Mouse (Mus musculus) heart, embryonic 15.5 days (tissue): ENCODE data around the gene Bcl7a. TPM values are rescaled to one million over a fixed set of nuclear protein-coding genes. Genes with fewer than 3 reads are reported as not detected.
A peak's percentile ranks its signal among the peaks of the same experiment; 100 is the strongest.

Source experiments
- ATAC-seq: fragments of 200-750 bp; cut with Nextera tagmentation; replicated peaks from 2 replicates; pipeline ENCODE4 v1.8.0; 2017; ENCODE audit warnings: low read depth, moderate TSS enrichment; ENCODE audit not compliant: insufficient number of reproducible peaks, insufficient read depth, low FRiP score
- H3K27ac ChIP-seq: fragments of 300-500 bp; sonication (generic); 2 replicates; pipeline ENCODE4 v1.5.1; 2015; ENCODE audit warnings: mild to moderate bottlenecking, inconsistent platforms
- H3K27me3 ChIP-seq: fragments of 300-500 bp; sonication (generic); 2 replicates; pipeline ENCODE4 v1.6.1; 2015; ENCODE audit warnings: inconsistent platforms
- H3K36me3 ChIP-seq: fragments of 300-500 bp; sonication (generic); 2 replicates; pipeline ENCODE4 v1.6.1; 2015; ENCODE audit warnings: mild to moderate bottlenecking, inconsistent platforms
- H3K4me1 ChIP-seq: fragments of 300-500 bp; sonication (generic); replicated peaks from 2 replicates; pipeline ENCODE4 v1.6.1; 2015; ENCODE audit warnings: inconsistent platforms
- H3K4me2 ChIP-seq: fragments of 300-500 bp; sonication (generic); 2 replicates; pipeline ENCODE4 v1.6.1; 2015; ENCODE audit warnings: inconsistent platforms, mild to moderate bottlenecking, moderate library complexity
- H3K4me3 ChIP-seq: fragments of 300-500 bp; sonication (generic); 2 replicates; pipeline ENCODE4 v1.5.1; 2015; ENCODE audit warnings: mild to moderate bottlenecking, inconsistent platforms
- H3K9ac ChIP-seq: fragments of 300-500 bp; sonication (generic); 2 replicates; pipeline ENCODE4 v1.6.1; 2015; ENCODE audit warnings: mild to moderate bottlenecking, inconsistent platforms
- H3K9me3 ChIP-seq: fragments of 300-500 bp; sonication (generic); replicated peaks from 2 replicates; pipeline ENCODE4 v1.6.1; 2016; ENCODE audit warnings: inconsistent platforms
- WGBS: fragments of 180-500 bp; shearing (Covaris S2); methylation state at CpG from one replicate; pipeline ENCODE4 v1.1.7; 2015; ENCODE audit warnings: mixed read lengths; 5-methylcytosine and 5-hydroxymethylcytosine counted together
- polyA plus RNA-seq: library from polyadenylated mRNA; unstranded; fragments of >200 nt; fragmentation: Nextera tagmentation; extraction: Ambion mirVana; gene quantifications from 2 replicates; pipeline ENCODE4 v1.2.1, GENCODE M21; 2015

The Bcl7a gene
- polyA plus RNA-seq, 1 experiment from 2014 or later: 12.4 TPM

DNA sequence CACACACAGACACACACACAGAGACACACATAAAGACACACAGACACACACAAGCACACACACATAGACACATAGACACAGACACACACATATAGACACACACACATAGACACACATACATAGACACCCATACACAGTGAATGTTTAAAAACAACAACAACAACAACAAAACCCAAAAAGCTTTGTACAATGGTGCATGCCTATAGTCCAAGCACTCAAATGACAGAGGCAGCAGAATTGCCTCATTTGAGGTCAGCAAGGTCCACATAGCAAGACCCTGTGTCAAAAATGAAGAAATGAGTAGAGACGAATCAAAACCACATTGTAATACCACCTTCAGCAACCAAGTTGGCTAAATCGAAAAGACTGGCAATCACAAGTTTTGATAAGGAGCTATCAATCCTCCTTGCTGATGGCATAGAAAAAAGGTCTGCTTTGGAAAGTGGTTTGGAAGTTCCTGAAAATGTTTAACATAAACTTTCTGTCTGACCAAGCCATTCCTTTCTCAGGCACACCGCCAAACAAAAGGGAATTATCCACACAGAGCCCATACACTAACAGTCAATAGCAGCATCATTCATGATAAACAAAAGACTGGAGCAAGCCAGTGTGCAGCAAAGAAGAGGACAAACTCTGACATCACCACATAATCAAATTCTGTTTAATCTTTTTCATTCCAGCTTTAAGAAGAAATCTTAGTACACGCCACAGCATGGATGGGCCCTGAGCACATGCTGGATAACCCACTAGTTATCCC is 7.3 kb upstream of the Bcl7a start:
- H3K4me2 ChIP-seq: no peak overlapping the region
- no peak overlapping the region for H3K9ac ChIP-seq
- H3K4me3 ChIP-seq: no peak overlapping the region
- no peaks in the 10 kb centered on the region for H3K9me3 ChIP-seq
- H3K27ac ChIP-seq: no peak overlapping the region
- ATAC-seq: no peak
- H3K27me3 ChIP-seq: no peaks in the 10 kb centered on the region
- no peaks in the 10 kb centered on the region for H3K36me3 ChIP-seq
- 63% methylated on average over 4 of the region's 4 CpGs for WGBS
- H3K4me1 ChIP-seq: no peaks in the 10 kb centered on the region

DNA sequence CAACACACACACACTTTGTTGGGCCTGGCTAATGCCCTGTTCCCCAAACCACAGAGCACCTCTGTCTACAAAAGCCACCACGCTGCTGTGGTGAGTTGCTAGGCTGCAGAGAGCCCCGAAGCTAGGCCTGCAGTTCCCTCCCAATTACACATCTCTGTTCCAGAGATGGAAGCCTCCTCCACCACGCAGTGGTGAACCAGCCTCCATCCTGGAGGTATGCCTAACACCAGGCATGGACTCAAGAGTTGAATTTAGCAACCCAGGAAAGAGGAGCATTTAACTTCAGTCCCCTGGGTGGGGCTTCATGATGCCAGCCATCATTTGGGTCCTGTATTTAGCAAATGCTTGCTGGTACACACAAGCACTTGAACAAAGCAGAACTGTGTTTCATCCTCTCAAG is 5.2 kb upstream of the Bcl7a start:
- WGBS: 63% methylated on average over 3 of the region's 3 CpGs
- no peak overlapping the region for H3K9ac ChIP-seq
- peaks cover 3% of the 10 kb centered on the region for H3K4me1 ChIP-seq
- no peak overlapping the region for H3K4me3 ChIP-seq
- no peak for ATAC-seq
- no peaks in the 10 kb centered on the region for H3K36me3 ChIP-seq
- no peaks in the 10 kb centered on the region for H3K27me3 ChIP-seq
- no peak overlapping the region for H3K4me2 ChIP-seq
- H3K27ac ChIP-seq: no peak overlapping the region
- H3K9me3 ChIP-seq: no peaks in the 10 kb centered on the region

DNA sequence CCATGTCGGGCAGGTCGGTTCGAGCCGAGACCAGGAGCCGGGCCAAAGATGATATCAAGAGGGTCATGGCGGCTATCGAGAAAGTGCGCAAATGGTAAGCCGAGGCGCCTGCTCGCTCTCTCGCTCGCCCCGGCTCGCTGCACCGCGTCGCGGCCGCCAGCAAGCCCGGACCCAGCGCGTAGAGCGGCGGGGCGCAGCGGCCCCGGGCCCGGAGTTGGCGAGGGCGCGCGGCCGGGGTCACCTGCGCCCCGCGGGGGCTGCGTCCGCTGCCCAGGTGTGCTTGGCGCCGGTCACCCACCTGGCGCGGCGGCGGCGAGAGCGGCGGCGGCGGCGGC is 961 bp downstream of the Bcl7a start:
- H3K4me3 ChIP-seq: peak overlapping the region; percentile 88

DNA sequence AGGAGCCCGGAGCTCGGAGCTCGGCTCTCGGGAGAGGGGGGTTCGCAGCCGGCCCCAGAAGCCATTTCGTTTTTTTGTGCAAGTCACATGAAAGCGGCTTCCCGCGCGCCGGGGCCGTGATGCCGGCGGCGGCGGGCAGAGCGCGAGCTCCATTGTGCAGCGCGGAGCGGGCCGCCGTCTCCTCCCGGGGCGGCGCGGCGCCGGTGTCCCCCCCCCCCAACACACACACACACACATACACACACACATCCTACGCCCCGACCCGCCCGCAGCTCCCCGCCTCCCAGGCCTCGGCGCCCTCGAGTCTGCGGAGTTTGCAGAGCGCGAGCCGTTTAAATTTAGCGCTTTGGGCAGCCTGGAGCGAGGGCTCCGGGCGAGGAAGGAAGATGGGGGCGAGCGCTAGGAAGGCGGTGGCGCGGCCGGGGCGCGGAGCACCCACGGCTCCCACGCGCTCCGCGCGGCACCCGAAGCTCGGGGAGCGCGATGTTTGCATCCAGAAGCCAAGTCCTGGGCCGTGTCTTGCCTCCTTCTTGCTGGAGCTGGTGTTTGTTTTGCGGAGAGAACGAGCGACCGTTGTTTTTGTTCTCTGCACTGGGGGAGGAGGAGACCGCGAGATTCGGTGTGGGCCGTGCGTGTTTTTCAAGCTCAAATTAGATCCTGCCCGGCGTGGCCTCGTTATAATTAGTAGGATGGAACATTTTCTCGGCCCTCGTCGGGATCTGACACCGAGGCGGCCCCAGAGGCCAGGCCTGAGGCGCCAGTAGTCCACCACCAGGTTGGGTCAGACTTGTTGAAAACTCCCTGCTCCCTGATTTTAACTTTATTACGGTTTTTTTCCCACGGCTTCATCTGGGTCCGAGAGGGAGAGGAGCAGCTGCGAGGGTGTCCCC is 1.6 kb downstream of the Bcl7a start:
- Histone ChIP-seq H3K27ac (peak overlapping the region; percentile 97), H3K4me2 (peak overlapping the region; percentile 91), H3K36me3 (no peaks in the 10 kb centered on the region), H3K9ac (peak overlapping the region; percentile 90), H3K4me3 (peak overlapping the region; percentile 88), H3K27me3 (no peaks in the 10 kb centered on the region), H3K4me1 (peaks cover 36% of the 10 kb centered on the region), H3K9me3 (no peaks in the 10 kb centered on the region)
- peak; percentile 44 for ATAC-seq
- WGBS: under 1% methylated on average over 83 of the region's 87 CpGs

More for the DNA sequence above, 961 bp downstream of the Bcl7a start:
- ATAC-seq: peak; percentile 21
- WGBS: under 1% methylated on average over 51 of the region's 51 CpGs
- Histone ChIP-seq H3K36me3 (no peaks in the 10 kb centered on the region), H3K9me3 (no peaks in the 10 kb centered on the region), H3K4me1 (peaks cover 33% of the 10 kb centered on the region), H3K27me3 (no peaks in the 10 kb centered on the region), H3K4me2 (peak overlapping the region; percentile 91), H3K27ac (peak overlapping the region; percentile 97), H3K9ac (peak overlapping the region; percentile 90)

DNA sequence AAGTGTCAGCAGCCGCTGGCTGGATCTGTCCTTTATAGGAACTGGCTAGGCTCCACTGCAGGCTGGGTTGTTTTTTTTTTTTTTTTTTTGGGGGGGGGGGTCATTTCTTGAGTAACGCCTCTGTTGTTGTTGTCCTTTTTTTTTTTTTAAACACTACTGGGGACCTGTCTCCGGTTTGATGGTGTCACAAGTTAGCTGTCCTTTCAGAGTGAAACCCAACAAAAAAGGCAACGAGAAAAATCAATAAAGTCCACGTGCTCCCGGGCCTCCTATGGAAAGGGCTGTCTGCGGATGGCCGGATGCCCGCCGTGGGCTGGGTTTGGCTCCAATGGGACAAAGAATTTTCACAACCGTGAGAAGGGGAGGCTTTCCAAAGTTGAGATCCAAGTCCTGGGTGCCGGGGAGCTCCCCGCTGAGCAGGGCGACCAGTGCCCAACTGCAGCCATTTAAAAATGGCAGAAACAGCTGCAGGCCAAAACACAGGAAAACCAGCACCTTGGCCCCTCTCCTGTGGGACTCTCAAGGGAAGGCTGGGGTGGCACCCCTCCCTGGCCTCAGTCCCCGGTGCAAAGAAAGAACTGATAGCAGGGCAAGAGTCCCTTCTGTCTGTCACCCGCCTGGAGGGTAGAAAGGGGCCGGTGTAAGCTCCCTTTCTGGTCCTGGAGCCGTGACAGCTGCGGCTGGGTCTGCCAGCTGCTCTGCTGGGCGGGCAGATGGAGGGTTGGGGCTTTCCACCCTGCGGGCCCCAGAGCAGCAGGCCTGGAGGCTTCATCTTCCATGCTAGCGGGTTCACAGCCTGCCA is 2.4 kb downstream of the Bcl7a start:
- no peaks in the 10 kb centered on the region for H3K9me3 ChIP-seq
- peak overlapping the region; percentile 88 for H3K4me3 ChIP-seq
- H3K27ac ChIP-seq: peak overlapping the region; percentile 97
- peaks cover 45% of the 10 kb centered on the region for H3K4me1 ChIP-seq
- peak overlapping the region; percentile 91 for H3K4me2 ChIP-seq
- peak overlapping the region; percentile 90 for H3K9ac ChIP-seq
- no peaks in the 10 kb centered on the region for H3K27me3 ChIP-seq
- WGBS: 3% methylated on average over 22 of the region's 22 CpGs
- no peaks in the 10 kb centered on the region for H3K36me3 ChIP-seq
- ATAC-seq: peak; percentile 38

DNA sequence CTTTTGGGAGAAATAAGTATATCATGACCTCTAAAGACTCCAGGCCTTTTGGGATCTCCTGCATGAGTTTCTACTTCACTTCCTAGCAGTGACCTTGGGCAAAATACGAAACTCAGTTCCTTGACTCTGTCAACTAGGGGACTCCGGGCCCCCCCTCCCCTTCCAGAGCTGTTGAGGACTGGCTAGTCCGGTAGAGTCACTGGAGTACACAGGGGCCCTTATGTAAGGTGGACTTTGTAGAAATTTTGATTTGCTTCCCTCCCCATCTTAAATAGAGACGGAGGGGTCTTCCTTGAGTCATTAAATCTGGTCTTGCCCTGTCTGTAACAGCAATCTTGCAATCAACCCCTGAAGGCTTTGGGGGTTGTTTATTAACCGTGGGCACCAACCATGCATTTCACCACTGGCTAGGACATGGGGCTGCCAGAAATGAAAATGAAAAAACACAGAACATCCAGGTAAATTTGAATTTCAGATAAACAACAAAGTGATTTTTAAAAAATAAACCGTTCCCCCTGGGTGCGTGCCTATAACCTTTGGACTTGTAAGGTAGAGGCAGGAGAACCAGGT is 3.2 kb downstream of the Bcl7a start:
- H3K27ac ChIP-seq: peak overlapping the region; percentile 97
- H3K27me3 ChIP-seq: no peaks in the 10 kb centered on the region
- peak overlapping the region; percentile 88 for H3K4me3 ChIP-seq
- no peak for ATAC-seq
- no peaks in the 10 kb centered on the region for H3K36me3 ChIP-seq
- peak overlapping the region; percentile 91 for H3K4me2 ChIP-seq
- 67% methylated on average over 7 of the region's 7 CpGs for WGBS
- no peaks in the 10 kb centered on the region for H3K9me3 ChIP-seq
- peak overlapping the region; percentile 48 for H3K9ac ChIP-seq
- peaks cover 49% of the 10 kb centered on the region for H3K4me1 ChIP-seq

DNA sequence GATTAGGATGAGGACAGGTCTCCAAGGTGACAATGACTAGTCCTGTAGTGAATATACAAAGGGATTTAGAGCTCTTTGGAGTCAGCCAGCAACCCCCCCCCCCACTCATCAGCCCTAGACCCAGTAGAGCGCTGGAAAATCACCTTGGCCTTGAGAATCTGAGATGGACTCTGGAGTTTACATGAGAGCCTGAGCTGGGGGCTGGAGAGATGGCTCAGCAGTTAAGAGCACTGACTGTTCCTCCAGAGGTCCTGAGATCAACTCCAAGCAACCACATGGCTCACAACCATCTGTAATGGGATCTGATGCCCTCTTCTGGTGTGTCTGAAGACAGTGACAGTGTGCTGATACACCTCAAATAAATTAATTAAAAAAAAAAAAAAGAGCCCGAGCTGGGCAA is 4.4 kb downstream of the Bcl7a start:
- no peaks in the 10 kb centered on the region for H3K36me3 ChIP-seq
- H3K27ac ChIP-seq: no peak overlapping the region
- WGBS: 76% methylated on average over 2 of the region's 2 CpGs
- no peak overlapping the region for H3K4me3 ChIP-seq
- H3K9me3 ChIP-seq: no peaks in the 10 kb centered on the region
- no peak for ATAC-seq
- no peak overlapping the region for H3K4me2 ChIP-seq
- H3K4me1 ChIP-seq: peaks cover 56% of the 10 kb centered on the region
- H3K9ac ChIP-seq: no peak overlapping the region
- no peaks in the 10 kb centered on the region for H3K27me3 ChIP-seq

DNA sequence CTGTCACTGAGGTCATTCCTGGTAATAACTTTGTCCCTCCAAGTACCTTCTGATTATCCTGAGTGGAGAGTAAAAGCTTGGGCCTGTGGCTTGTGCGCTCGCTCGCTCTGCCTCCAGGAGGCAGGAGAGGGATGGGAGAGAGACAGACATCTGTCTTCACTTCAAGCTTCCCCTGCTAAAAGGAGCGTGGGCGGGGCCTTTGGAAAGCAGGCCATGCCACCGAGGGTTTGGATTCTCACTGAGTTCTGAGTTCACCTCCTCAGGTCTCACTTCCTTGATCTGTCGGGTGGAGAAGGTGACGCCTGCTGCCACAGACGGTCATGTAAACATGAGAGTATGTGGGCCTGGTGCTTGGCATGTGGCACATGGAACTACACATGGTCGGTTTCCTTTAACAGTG is 6.8 kb downstream of the Bcl7a start:
- Histone ChIP-seq H3K4me2 (no peak overlapping the region), H3K27ac (peak overlapping the region; percentile 32), H3K9me3 (no peaks in the 10 kb centered on the region), H3K36me3 (0 out of 2 replicates have a peak, but pooled peaks cover under 1% of the 10 kb centered on the region), H3K27me3 (no peaks in the 10 kb centered on the region), H3K4me1 (peaks cover 56% of the 10 kb centered on the region), H3K9ac (no peak overlapping the region), H3K4me3 (no peak overlapping the region)
- WGBS: 45% methylated on average over 10 of the region's 10 CpGs
- ATAC-seq: no peak

DNA sequence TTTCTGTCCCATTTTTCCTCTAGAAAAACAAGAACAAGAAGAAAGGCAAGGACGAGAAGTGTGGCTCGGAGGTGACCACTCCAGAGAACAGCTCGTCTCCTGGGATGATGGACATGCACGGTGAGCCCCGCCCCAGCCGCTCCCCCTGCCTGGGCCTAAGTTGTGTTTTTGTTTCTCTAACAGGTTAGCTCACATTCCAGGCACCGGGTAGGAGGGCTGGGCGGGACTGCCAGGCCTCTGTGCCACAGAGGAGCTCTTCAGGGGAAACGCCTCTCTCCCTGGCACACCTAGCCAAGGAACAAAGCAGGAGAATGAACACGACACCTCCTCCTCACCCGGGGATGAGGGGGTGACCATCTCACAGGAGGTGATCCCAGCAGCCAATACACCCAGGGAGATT is 12.3 kb downstream of the Bcl7a start:
- H3K4me1 ChIP-seq: peaks cover 18% of the 10 kb centered on the region
- no peak overlapping the region for H3K4me2 ChIP-seq
- no peak overlapping the region for H3K27ac ChIP-seq
- H3K9me3 ChIP-seq: no peaks in the 10 kb centered on the region
- WGBS: 79% methylated on average over 11 of the region's 11 CpGs
- H3K4me3 ChIP-seq: no peak overlapping the region
- peaks cover 43% of the 10 kb centered on the region for H3K36me3 ChIP-seq
- no peak for ATAC-seq
- H3K9ac ChIP-seq: no peak overlapping the region
- no peaks in the 10 kb centered on the region for H3K27me3 ChIP-seq

DNA sequence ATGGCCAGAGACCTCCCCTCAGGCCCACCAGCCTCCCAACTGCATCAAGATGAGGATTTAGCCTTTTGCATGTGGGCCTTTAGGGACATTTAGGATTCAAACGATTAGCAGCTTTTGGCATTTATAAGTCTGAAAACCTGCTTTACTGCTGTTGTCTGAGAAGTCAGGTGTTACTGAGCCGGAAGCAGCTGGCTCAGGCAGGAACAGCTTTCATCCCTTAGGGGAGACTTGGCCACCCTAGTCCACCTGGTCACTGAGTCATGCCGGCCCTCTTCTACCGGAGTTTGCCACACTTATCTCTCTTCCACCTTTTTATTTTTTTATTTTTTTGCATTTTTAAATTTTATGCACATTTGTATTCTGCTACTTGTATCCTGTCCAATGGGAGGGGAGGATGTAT is 13.6 kb downstream of the Bcl7a start:
- no peak overlapping the region for H3K4me2 ChIP-seq
- H3K36me3 ChIP-seq: peaks cover 55% of the 10 kb centered on the region
- peaks cover 12% of the 10 kb centered on the region for H3K4me1 ChIP-seq
- 89% methylated on average over 4 of the region's 4 CpGs for WGBS
- H3K4me3 ChIP-seq: no peak overlapping the region
- no peak for ATAC-seq
- no peaks in the 10 kb centered on the region for H3K27me3 ChIP-seq
- no peaks in the 10 kb centered on the region for H3K9me3 ChIP-seq
- no peak overlapping the region for H3K27ac ChIP-seq
- no peak overlapping the region for H3K9ac ChIP-seq

DNA sequence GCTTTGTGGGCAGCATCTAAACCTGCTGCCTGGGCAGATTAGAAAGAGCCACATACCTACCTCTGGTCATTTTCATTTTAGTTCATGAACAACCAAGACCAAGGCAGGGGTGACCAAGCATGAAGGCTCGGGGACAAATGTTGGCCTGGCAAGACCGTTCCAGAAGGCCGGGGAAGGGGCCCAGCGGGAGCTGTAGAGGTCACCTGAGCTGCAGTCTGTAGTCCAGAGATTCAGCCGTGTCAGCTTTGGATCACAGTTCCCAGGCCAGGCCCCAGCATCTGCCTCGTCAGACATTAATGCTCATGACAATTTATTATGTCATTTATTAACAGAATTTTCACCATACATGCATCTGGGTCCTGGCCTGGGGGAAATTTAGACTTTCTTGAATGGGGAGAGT is 15.8 kb downstream of the Bcl7a start:
- H3K36me3 ChIP-seq: peaks cover 64% of the 10 kb centered on the region
- H3K4me3 ChIP-seq: no peak overlapping the region
- WGBS: 87% methylated on average over 6 of the region's 6 CpGs
- no peaks in the 10 kb centered on the region for H3K9me3 ChIP-seq
- H3K9ac ChIP-seq: no peak overlapping the region
- H3K4me2 ChIP-seq: no peak overlapping the region
- no peaks in the 10 kb centered on the region for H3K27me3 ChIP-seq
- H3K4me1 ChIP-seq: peaks cover 7% of the 10 kb centered on the region
- H3K27ac ChIP-seq: no peak overlapping the region
- no peak for ATAC-seq
